In the genomic region with DNA sequence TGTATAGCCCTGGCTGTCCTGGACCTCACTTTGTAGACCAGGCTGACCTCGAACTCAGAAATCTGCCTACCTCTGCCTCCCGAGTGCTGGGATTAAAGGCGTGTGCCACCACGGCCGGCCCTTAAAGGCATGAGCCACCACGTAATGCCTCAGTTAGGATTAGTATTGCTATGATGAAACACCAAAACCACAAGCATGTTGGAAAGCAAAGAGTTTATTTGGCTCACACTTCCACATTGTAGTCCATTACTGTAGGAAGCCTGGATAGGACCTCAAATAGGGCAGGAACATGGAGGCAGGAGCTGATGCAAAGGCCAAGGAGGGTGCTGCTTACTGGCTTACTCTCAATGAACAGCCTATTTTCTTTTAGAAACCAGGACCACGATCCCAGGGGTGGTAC, we compare ENCODE assay signal across 22 mouse cellular contexts.
A peak's percentile ranks its signal among the peaks of the same experiment; 100 is the strongest.
DNase-seq lines count a peak whose midpoint lies in the region; TF ChIP-seq lines count a peak whose summit lies in the region.
"Had no signal": no experiment of that assay in that cellular context is flagged by ENCODE, and none has a peak within 500 bp of the region (broad histone marks: within the 10 kb centered on the region; RNA-seq: fewer than 3 reads in every experiment).

No protein-coding gene starts in this region.

- DNase-seq in 3134 (ENCODE audit: extremely low read depth, insufficient read length, low spot score) = peak; percentile 20
- peak; percentile 64 for DNase-seq in 3T3-L1 (ENCODE audit: low read depth, low spot score)
- peak; percentile 57 for DNase-seq in NIH3T3 (ENCODE audit: low read depth)
- peak; percentile 60 for DNase-seq in gonadal fat pad, adult 2 months (ENCODE audit: low read depth)
- DNase-seq in lung, adult 2 months = no peak
- no peak for DNase-seq in urinary bladder, adult 2 months (ENCODE audit: low spot score)
- no peak for DNase-seq in lung, postnatal 4 days
- DNase-seq in natural killer cell, adult 2 months (ENCODE audit: low spot score in 2 of 2) = no peak
- DNase-seq: adrenal gland, adult 2 months; adrenal gland, postnatal 10 days; adrenal gland, postnatal 25 days; cerebellum, adult 11 months; cerebellum, adult 18-20 months; cerebellum, adult 8-10 months; cerebellum, adult 9-11 months; cerebellum, postnatal 14 days; cerebellum, postnatal 36 days; forebrain, postnatal 0 days had no signal

- H3K4me3 ChIP-seq in lung, adult 2 months (replicated peaks; ENCODE audit: extremely low read depth, low read depth, low read length) = no peak overlapping the region
- H3K4me3 ChIP-seq: embryonic facial prominence, embryonic 13.5 days; embryonic facial prominence, embryonic 15.5 days; forebrain, embryonic 13.5 days; forebrain, embryonic 15.5 days had no signal

- TF ChIP-seq POLR2A in lung, adult 2 months (IDR thresholded peaks at IDR 0.05; ENCODE audit: borderline replicate concordance, extremely low read depth, low read depth, low read length) = no peak

- 81% methylated on average over 7 of the region's 7 CpGs for WGBS in lung, adult 2 months

- no peaks in the 10 kb centered on the region for H3K4me1 ChIP-seq in lung, adult 2 months (ENCODE audit: control insufficient read depth, insufficient read depth, low read length)
- H3K4me1 ChIP-seq: forebrain, embryonic 13.5 days; forebrain, embryonic 15.5 days had no signal

- no peak for TF ChIP-seq CTCF in lung, adult 2 months (IDR thresholded peaks at IDR 0.05; ENCODE audit: insufficient read depth, low read length)

Comparison
In these comparisons a context has a peak if more than half of its experiments do, and no peak if none do; other contexts are left out.
1. DNase-seq: peak in 3134 (single experiment), 3T3-L1 (single experiment), NIH3T3 (single experiment) and gonadal fat pad, adult 2 months (single experiment); none in lung, adult 2 months (single experiment), urinary bladder, adult 2 months (single experiment), lung, postnatal 4 days (0 of 2) and natural killer cell, adult 2 months (0 of 2).